Mouse (Mus musculus) liver, embryonic 11.5 days (tissue): ENCODE measurements around the gene Tm4sf1. TPM values are rescaled to one million over a fixed set of nuclear protein-coding genes. Genes with fewer than 3 reads are reported as not detected.

Experiments used
- ATAC-seq: fragments of 200-750 bp; cut with Nextera tagmentation; replicated peaks from 2 replicates; pipeline ENCODE4 v1.8.0; 2017; ENCODE audit warnings: moderate number of reproducible peaks, mild to moderate bottlenecking, moderate TSS enrichment, moderate library complexity; ENCODE audit not compliant: low FRiP score
- DNase-seq: peaks from one replicate; pipeline ENCODE4 v3.0.0-alpha.2; 2017; ENCODE audit warnings: low spot score
- H3K27ac ChIP-seq: fragments of 300-500 bp; sonication (generic); 2 replicates; pipeline ENCODE4 v1.5.1; 2014; ENCODE audit warnings: mild to moderate bottlenecking, low read depth, low read length, control low read depth
- H3K27me3 ChIP-seq: fragments of 300-500 bp; sonication (generic); replicated peaks from 2 replicates; pipeline ENCODE4 v1.6.1; 2014; ENCODE audit warnings: low read length, mixed read lengths; ENCODE audit not compliant: control insufficient read depth, insufficient read depth
- H3K36me3 ChIP-seq: fragments of 300-500 bp; sonication (generic); 2 replicates; pipeline ENCODE4 v1.6.1; 2014; ENCODE audit warnings: mild to moderate bottlenecking, low read length, moderate library complexity, mixed read lengths; ENCODE audit not compliant: control insufficient read depth, insufficient read depth
- H3K4me1 ChIP-seq: fragments of 300-500 bp; sonication (generic); replicated peaks from 2 replicates; pipeline ENCODE4 v1.6.1; 2014; ENCODE audit warnings: low read length, mixed read lengths; ENCODE audit not compliant: control insufficient read depth, insufficient read depth
- H3K4me2 ChIP-seq: fragments of 300-500 bp; sonication (generic); 2 replicates; pipeline ENCODE4 v1.6.1; 2014; ENCODE audit warnings: mild to moderate bottlenecking, control low read depth, moderate library complexity
- H3K4me3 ChIP-seq: fragments of 300-500 bp; sonication (generic); 2 replicates; pipeline ENCODE4 v1.5.1; 2014; ENCODE audit warnings: low read depth, low read length, control low read depth
- H3K9ac ChIP-seq: fragments of 300-500 bp; sonication (generic); 2 replicates; pipeline ENCODE4 v1.6.1; 2014; ENCODE audit warnings: low read depth, low read length, control low read depth
- H3K9me3 ChIP-seq: fragments of 300-500 bp; sonication (generic); 2 replicates; pipeline ENCODE4 v1.6.1; 2016; ENCODE audit warnings: low read length, inconsistent platforms, mixed read lengths; ENCODE audit not compliant: control insufficient read depth
- WGBS: fragments of 180-500 bp; shearing (Covaris S2); extraction: QIAGEN DNeasy Blood & Tissue Kit; methylation state at CpG from one replicate; pipeline ENCODE4 v1.1.7; 2014; 5-methylcytosine and 5-hydroxymethylcytosine counted together
- polyA plus RNA-seq: library from polyadenylated mRNA; unstranded; fragments of >200 nt; fragmentation: Nextera tagmentation; extraction: Ambion mirVana; gene quantifications from 2 replicates; pipeline ENCODE4 v1.2.1, GENCODE M21; 2014

Gene Tm4sf1
- polyA plus RNA-seq, 1 experiment from 2014 or later: 7.3 TPM

DNA sequence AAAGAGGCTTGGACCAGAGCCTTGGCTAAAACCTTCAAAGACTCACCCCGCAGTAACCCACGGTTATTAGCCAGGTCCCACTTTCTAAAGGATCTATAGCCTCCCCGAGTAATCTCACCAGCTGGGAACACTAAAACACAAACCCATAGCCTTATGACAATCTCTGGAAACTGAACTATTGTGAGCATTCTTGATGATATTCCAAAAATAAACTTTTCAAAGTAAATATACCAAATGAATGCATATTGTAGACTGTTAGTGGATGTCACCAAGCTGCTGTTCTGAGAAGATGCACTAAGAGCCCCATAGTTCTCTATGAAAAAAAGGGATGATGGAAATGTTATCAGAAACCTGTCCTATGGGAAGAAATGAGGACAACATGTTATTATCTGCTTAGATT is 25.0 kb downstream of the Tm4sf1 start:
- Histone ChIP-seq H3K4me3 (no peak overlapping the region), H3K9ac (no peak overlapping the region), H3K27me3 (no peaks in the 10 kb centered on the region), H3K27ac (no peak overlapping the region), H3K4me1 (no peaks in the 10 kb centered on the region), H3K4me2 (no peak overlapping the region), H3K9me3 (no peaks in the 10 kb centered on the region), H3K36me3 (no peaks in the 10 kb centered on the region)
- ATAC-seq (no peak), DNase-seq (no peak)
- 82% methylated on average over 3 of the region's 3 CpGs for WGBS

DNA sequence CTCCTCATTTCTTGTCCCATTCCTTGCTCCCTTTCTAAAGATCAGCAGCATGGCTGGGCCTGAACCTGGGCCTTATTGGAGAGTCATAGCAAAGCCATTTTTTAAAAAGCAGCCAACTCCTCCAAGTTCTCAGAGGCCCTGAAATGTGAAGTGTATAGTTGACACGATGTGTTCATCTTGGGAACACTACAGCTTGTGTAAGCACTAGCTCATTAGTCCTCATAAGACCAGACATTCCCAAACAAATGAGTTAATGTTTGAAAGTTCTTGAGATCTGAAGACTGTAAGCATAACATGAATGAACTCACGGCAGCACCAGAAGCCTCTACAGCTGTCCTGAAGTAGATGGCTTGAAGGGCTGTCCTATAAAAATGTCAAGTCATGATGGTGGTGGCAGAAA is 32.8 kb downstream of the Tm4sf1 start:
- 60% methylated on average over 2 of the region's 2 CpGs for WGBS
- DNase-seq (no peak), ATAC-seq (no peak; the same call in 1 of the 2 replicates)
- H3K36me3 ChIP-seq: no peaks in the 10 kb centered on the region
- H3K27me3 ChIP-seq: no peaks in the 10 kb centered on the region
- no peak overlapping the region for H3K27ac ChIP-seq
- H3K9me3 ChIP-seq: no peaks in the 10 kb centered on the region
- H3K4me3 ChIP-seq: no peak overlapping the region
- no peaks in the 10 kb centered on the region for H3K4me1 ChIP-seq
- H3K4me2 ChIP-seq: no peak overlapping the region
- no peak overlapping the region for H3K9ac ChIP-seq

DNA sequence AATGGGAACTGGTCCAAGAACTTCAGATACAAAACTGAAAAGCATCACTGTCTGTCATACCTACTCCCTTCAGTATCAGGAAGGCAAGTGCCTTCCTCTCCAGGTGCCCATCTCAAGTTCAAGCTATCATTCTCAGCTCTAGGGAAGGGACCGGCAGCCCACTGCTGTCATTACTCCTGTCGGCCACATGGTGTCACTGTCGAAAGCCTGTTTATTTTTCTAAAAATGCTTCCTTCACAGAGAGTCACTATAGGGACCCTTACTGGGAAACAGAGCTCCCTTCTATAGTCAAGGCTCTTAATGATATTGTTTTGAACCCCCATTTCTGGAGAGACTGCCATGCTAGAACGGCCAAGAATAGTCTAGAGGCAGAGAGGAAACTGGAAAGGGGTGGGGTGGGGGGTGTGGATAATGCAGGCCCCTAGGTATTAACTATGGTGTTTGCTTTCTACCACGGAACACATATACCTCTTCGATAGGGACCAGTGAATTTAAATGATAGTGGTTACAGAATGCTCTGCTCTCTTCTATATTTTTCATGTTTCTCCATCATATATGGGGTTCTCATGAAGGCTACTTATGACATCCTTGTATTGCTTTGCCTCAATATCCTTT is 34.1 kb downstream of the Tm4sf1 start:
- 34% methylated on average over 6 of the region's 6 CpGs for WGBS
- Histone ChIP-seq H3K4me1 (no peaks in the 10 kb centered on the region), H3K4me2 (no peak overlapping the region), H3K27me3 (no peaks in the 10 kb centered on the region), H3K36me3 (no peaks in the 10 kb centered on the region), H3K27ac (no peak overlapping the region), H3K9ac (no peak overlapping the region), H3K4me3 (no peak overlapping the region), H3K9me3 (no peaks in the 10 kb centered on the region)
- peak; percentile 43; the same call in 1 of the 2 replicates for ATAC-seq
- DNase-seq: no peak

DNA sequence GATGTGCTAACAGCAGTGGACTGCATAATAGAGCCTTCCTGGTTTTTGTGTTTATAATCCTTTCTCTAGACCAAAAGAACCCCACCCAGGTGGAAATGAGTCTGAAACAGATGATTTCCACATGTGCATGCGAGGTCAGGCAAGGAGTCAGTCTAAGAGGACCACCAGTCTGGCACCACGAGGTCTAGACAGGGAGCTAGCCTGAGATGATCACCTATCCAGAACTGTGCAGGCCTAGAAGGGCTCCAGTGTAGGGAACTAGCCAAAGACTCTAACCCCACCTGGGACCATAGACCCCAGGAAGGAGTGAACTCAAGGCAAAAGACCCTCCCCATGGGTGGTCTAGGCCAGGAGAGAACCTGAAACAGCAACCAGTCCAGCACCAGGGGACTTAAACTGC is 48.7 kb downstream of the Tm4sf1 start:
- DNase-seq (no peak), ATAC-seq (no peak)
- H3K4me3 ChIP-seq: no peak overlapping the region
- H3K4me1 ChIP-seq: no peaks in the 10 kb centered on the region
- H3K9ac ChIP-seq: no peak overlapping the region
- H3K4me2 ChIP-seq: no peak overlapping the region
- no peak overlapping the region for H3K27ac ChIP-seq
- H3K9me3 ChIP-seq: no peaks in the 10 kb centered on the region
- H3K36me3 ChIP-seq: no peaks in the 10 kb centered on the region
- no peaks in the 10 kb centered on the region for H3K27me3 ChIP-seq
- 60% methylated on average over 2 of the region's 2 CpGs for WGBS

DNA sequence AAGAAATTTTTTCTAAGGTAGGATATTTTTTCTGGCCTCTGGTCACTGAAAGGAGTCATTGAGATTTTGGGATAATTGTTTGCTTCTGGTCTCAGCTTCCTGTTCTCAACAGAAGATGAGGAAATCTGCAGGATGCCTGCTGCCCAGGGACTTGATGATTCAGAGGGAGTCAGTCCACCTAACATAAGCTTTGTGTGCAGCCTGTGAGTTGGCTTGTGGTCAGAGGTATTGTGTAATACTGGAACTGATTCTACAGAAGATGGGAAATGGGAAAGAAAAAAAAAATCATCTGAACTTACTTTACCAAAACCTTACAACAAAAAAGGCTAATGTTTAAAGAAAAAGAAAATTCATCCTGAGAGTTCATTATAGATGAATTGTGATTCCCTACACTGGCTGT is 49.2 kb downstream of the Tm4sf1 start:
- Histone ChIP-seq H3K4me2 (no peak overlapping the region), H3K9me3 (no peaks in the 10 kb centered on the region), H3K4me1 (no peaks in the 10 kb centered on the region), H3K36me3 (no peaks in the 10 kb centered on the region), H3K4me3 (no peak overlapping the region), H3K27me3 (no peaks in the 10 kb centered on the region), H3K9ac (no peak overlapping the region), H3K27ac (no peak overlapping the region)
- DNase-seq: no peak
- ATAC-seq: no peak

DNA sequence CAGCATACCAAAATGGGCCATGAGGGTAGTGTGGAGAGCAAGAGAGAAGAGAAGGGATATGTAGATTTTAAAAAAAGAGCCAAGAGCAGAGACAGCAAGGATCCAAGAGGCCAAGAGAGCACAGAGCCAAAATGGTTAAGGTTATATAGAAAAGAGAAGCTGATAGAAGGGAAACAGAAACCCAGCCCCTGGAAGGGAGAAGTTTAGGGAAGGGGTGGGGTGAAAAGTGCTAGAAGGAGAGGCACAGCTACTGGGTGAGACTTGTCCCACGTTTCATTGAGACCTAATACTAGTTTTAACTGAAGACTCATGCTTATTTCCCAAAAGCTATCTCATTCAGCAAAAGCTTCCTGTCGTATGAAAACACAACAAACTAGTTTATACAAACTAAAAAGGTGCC is 56.5 kb downstream of the Tm4sf1 start:
- no peak overlapping the region for H3K4me3 ChIP-seq
- WGBS: 54% methylated on average over 2 of the region's 2 CpGs
- H3K36me3 ChIP-seq: no peaks in the 10 kb centered on the region
- H3K9me3 ChIP-seq: no peaks in the 10 kb centered on the region
- no peak for DNase-seq
- no peak overlapping the region for H3K9ac ChIP-seq
- ATAC-seq: no peak
- H3K27me3 ChIP-seq: no peaks in the 10 kb centered on the region
- no peak overlapping the region for H3K4me2 ChIP-seq
- H3K27ac ChIP-seq: no peak overlapping the region
- no peaks in the 10 kb centered on the region for H3K4me1 ChIP-seq

Other genes starting within 250 kb of the Tm4sf1 start
- 13.7 and 15.8 TPM in 2 replicates for gene Tm4sf4, start 123.3 kb upstream of the Tm4sf1 start, polyA plus RNA-seq